ENCODE assay signal across 8 mouse cellular contexts in the genomic region with DNA sequence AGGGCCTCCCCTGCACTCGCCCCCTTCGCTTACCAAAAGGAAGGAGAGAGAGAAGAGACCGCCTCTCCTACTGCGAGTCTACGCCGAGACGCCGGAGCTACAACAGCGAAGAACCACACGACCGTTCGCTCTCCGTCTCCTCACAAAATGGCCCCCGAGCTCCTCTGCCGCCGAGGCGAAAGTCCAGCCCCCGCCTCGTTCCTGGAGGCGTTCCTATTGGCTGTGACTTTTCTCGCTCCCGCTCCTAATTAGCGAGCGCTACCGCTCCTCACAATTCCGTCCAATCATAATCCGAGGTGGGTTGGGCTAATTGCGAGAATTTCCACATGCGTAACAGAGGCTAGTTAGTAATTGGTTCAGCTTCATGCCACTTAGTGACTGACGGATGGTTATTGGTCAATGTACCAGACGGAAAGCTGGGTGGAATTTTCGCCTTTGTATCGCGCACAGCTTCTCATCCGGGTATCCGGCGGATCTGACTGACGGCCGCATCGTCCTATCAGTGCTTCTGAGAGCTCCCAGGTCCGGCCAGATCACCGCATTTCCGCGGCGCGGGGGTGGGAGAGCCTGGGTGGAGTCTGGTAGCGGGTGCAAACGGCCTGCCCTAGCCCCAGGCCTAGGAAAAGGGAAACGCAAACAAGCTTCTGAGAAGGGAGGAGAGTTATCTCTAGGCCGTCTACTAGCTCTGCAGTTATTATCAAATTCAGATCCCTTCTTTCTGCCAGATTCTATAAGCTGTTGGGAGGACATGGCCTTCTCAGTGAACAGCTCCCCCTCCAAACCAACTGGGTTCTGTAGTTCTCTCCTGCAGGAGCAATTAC. TPM values are rescaled to one million over a fixed set of nuclear protein-coding genes. Genes with fewer than 3 reads are reported as not detected.
DNase-seq lines count a peak whose midpoint lies in the region; ATAC-seq and TF ChIP-seq lines count a peak whose summit lies in the region.

Hnrnpc (minus strand) TSS at position 173 of the 821 bp plus-strand sequence.

- TF ChIP-seq CTCF in ES-Bruce4 (IDR thresholded peaks at IDR 0.05; ENCODE audit: low read depth, low read length) = no peak
- no peak for TF ChIP-seq CTCF in liver, postnatal 0 days (IDR thresholded peaks at IDR 0.05; ENCODE audit: low read depth)

- H3K36me3 ChIP-seq in ES-Bruce4 (ENCODE audit: control insufficient read depth, insufficient read depth, low read length, poor library complexity, severe bottlenecking) = peaks cover 23% of the 10 kb centered on the region
- peaks cover 9% of the 10 kb centered on the region for H3K36me3 ChIP-seq in forebrain, embryonic 13.5 days (ENCODE audit: poor library complexity, severe bottlenecking)
- peaks cover 11% of the 10 kb centered on the region for H3K36me3 ChIP-seq in liver, postnatal 0 days (replicated peaks; ENCODE audit: insufficient read depth, low read length)
- no peaks in the 10 kb centered on the region for H3K36me3 ChIP-seq in neural tube, embryonic 14.5 days (ENCODE audit: control insufficient read depth, insufficient read depth, low read length)

- H3K9ac ChIP-seq in ES-Bruce4 (ENCODE audit: low read depth, poor library complexity, severe bottlenecking) = peak within 1 kb of the TSS; percentile 98
- H3K9ac ChIP-seq in forebrain, embryonic 13.5 days = peak within 1 kb of the TSS; percentile 99
- H3K9ac ChIP-seq in liver, postnatal 0 days (replicated peaks) = peak within 1 kb of the TSS; percentile 100
- peak within 1 kb of the TSS; percentile 98 for H3K9ac ChIP-seq in neural tube, embryonic 14.5 days (replicated peaks; ENCODE audit: low read depth, low read length)

- peak; percentile 99 for ATAC-seq in cerebellum, adult (ENCODE audit: insufficient number of reproducible peaks, low FRiP score, low TSS enrichment)
- peak; percentile 99 for ATAC-seq in forebrain, embryonic 13.5 days
- ATAC-seq in liver, postnatal 0 days = peak; percentile 94
- peak; percentile 98 for ATAC-seq in neural tube, embryonic 14.5 days (ENCODE audit: low read depth)

- H3K4me2 ChIP-seq in forebrain, embryonic 13.5 days = peak within 1 kb of the TSS; percentile 67
- H3K4me2 ChIP-seq in liver, postnatal 0 days (ENCODE audit: low read depth, low read length) = peak within 1 kb of the TSS; percentile 85
- peak within 1 kb of the TSS; percentile 60 for H3K4me2 ChIP-seq in neural tube, embryonic 14.5 days (ENCODE audit: low read depth, low read length)

- H3K4me1 ChIP-seq in ES-Bruce4 (ENCODE audit: control insufficient read depth, insufficient read depth, low read length) = no peaks in the 10 kb centered on the region
- peaks cover 46% of the 10 kb centered on the region for H3K4me1 ChIP-seq in forebrain, embryonic 13.5 days
- peaks cover 31% of the 10 kb centered on the region for H3K4me1 ChIP-seq in liver, postnatal 0 days (ENCODE audit: insufficient read depth)
- H3K4me1 ChIP-seq in neural tube, embryonic 14.5 days (ENCODE audit: control insufficient read depth, insufficient read depth, low read length) = peaks cover 24% of the 10 kb centered on the region

- no peaks in the 10 kb centered on the region for H3K9me3 ChIP-seq in ES-Bruce4 (replicated peaks; ENCODE audit: control insufficient read depth, insufficient read depth, low read length, poor library complexity, severe bottlenecking)
- no peaks in the 10 kb centered on the region for H3K9me3 ChIP-seq in forebrain, embryonic 13.5 days (replicated peaks)
- no peaks in the 10 kb centered on the region for H3K9me3 ChIP-seq in liver, postnatal 0 days (ENCODE audit: low read length)
- H3K9me3 ChIP-seq in neural tube, embryonic 14.5 days (ENCODE audit: control insufficient read depth, low read length) = no peaks in the 10 kb centered on the region

- peak within 1 kb of the TSS; percentile 96 for H3K4me3 ChIP-seq in ES-Bruce4 (ENCODE audit: low read depth, low read length)
- H3K4me3 ChIP-seq in forebrain, embryonic 13.5 days = peak within 1 kb of the TSS; percentile 68
- H3K4me3 ChIP-seq in liver, postnatal 0 days (ENCODE audit: low read depth, low read length) = peak within 1 kb of the TSS; percentile 91
- H3K4me3 ChIP-seq in neural tube, embryonic 14.5 days (ENCODE audit: low read depth, low read length) = peak within 1 kb of the TSS; percentile 80

- TF ChIP-seq POLR2A in ES-Bruce4 (IDR thresholded peaks at IDR 0.05; ENCODE audit: insufficient read depth, low read length) = peak; percentile 90

- H3K27me3 ChIP-seq in ES-Bruce4 (ENCODE audit: control insufficient read depth, insufficient read depth, low read length, poor library complexity, severe bottlenecking) = no peaks in the 10 kb centered on the region
- no peaks in the 10 kb centered on the region for H3K27me3 ChIP-seq in forebrain, embryonic 13.5 days
- H3K27me3 ChIP-seq in liver, postnatal 0 days (ENCODE audit: insufficient read depth, low read length) = no peaks in the 10 kb centered on the region
- no peaks in the 10 kb centered on the region for H3K27me3 ChIP-seq in neural tube, embryonic 14.5 days (ENCODE audit: control insufficient read depth, insufficient read depth, low read length)

- intact Hi-C loops in heart, postnatal 10 days (cut with DNase I) = loop anchor here (2.0 kb wide), 1 partner anchor 83 kb away; the partner anchor contains the start of gene Zfp219

- WGBS in forebrain, embryonic 13.5 days = 0% methylated on average over 50 of the region's 50 CpGs
- under 1% methylated on average over 50 of the region's 50 CpGs for WGBS in large intestine, adult 2 months
- WGBS in liver, postnatal 0 days (ENCODE audit: insufficient replicate concordance) = under 1% methylated on average over 50 of the region's 50 CpGs
- under 1% methylated on average over 49 of the region's 50 CpGs for WGBS in neural tube, embryonic 14.5 days

- H3K27ac ChIP-seq in ES-Bruce4 (ENCODE audit: insufficient read depth, low read length) = peak within 1 kb of the TSS; percentile 75
- peak within 1 kb of the TSS; percentile 96 for H3K27ac ChIP-seq in forebrain, embryonic 13.5 days
- H3K27ac ChIP-seq in liver, postnatal 0 days (ENCODE audit: low read depth) = peak within 1 kb of the TSS; percentile 98
- peak within 1 kb of the TSS; percentile 95 for H3K27ac ChIP-seq in neural tube, embryonic 14.5 days (ENCODE audit: low read depth, low read length)

- no peak for TF ChIP-seq EP300 in ES-Bruce4 (IDR thresholded peaks at IDR 0.05; ENCODE audit: insufficient read depth, low read depth, low read length)
- TF ChIP-seq EP300 in liver, postnatal 0 days (IDR thresholded peaks at IDR 0.05; ENCODE audit: low read depth) = peak; percentile 89

- DNase-seq in heart, postnatal 10 days = peak; percentile 100
- DNase-seq in large intestine, adult 2 months (ENCODE audit: low read depth, low spot score) = peak; percentile 100
- peak; percentile 100 for DNase-seq in liver, postnatal 0 days
- DNase-seq in testis, postnatal 10 days (ENCODE audit: low spot score) = peak; percentile 100

RNA-seq across cellular contexts. Expression of gene Hnrnpc, which starts in this region (rescaled TPM):
- polyA plus RNA-seq in ES-Bruce4 (2011; ENCODE audit: insufficient read depth, insufficient read length, low read depth, missing spikeins) = 949 and 975 TPM in 2 replicates
- polyA plus RNA-seq in forebrain, embryonic 13.5 days (2015; fragmentation: Nextera tagmentation; extraction: Ambion mirVana) = 830 and 894 TPM in 2 replicates
- 100 to 1,000 TPM; 145 to 165 TPM for total RNA-seq in heart, postnatal 10 days (2021)
- polyA plus RNA-seq in large intestine, adult 2 months (2012; rRNA removed) = 83.7 and 86.7 TPM in 2 replicates
- polyA plus RNA-seq in liver, postnatal 0 days (2015; fragmentation: Nextera tagmentation; extraction: Ambion mirVana) = 124 and 129 TPM in 2 replicates
- 432 and 490 TPM in 2 replicates for polyA plus RNA-seq in neural tube, embryonic 14.5 days (2014; fragmentation: Nextera tagmentation; extraction: Ambion mirVana)

Comparison
In these comparisons a context has a peak if more than half of its experiments do, and no peak if none do; other contexts are left out.
1. Peak in every context shown above with its lines: DNase-seq, ATAC-seq, H3K4me3 ChIP-seq and H3K27ac ChIP-seq.